Mouse (Mus musculus): ENCODE measurements around the gene Casq2. TPM values are rescaled to one million over a fixed set of nuclear protein-coding genes. Genes with fewer than 3 reads are reported as not detected.

Casq2 gene
- polyA plus RNA-seq, 1 experiment: not detected

- Histone ChIP-seq H3K4me3 (ENCODE audit: insufficient read depth, low read length) (no peak overlapping the region), H3K27ac (ENCODE audit: insufficient read depth, low read depth, low read length) (no peak overlapping the region), H3K4me1 (ENCODE audit: control insufficient read depth, insufficient read depth, low read length) (no peaks in the 10 kb centered on the region)
- TF ChIP-seq CTCF (IDR thresholded peaks at IDR 0.05; ENCODE audit: low read depth, low read length): no peak
- no peak for TF ChIP-seq POLR2A (IDR thresholded peaks at IDR 0.05; ENCODE audit: borderline replicate concordance, low read depth, low read length)
Observed at GRCm38 (mm10) chr3:102099242-102099641, 13.0 kb downstream of the Casq2 start.

- TF ChIP-seq CTCF (IDR thresholded peaks at IDR 0.05; ENCODE audit: low read depth, low read length) (no peak), POLR2A (IDR thresholded peaks at IDR 0.05; ENCODE audit: borderline replicate concordance, low read depth, low read length) (no peak)
- no peak overlapping the region for H3K27ac ChIP-seq (ENCODE audit: insufficient read depth, low read depth, low read length)
- H3K4me1 ChIP-seq (ENCODE audit: control insufficient read depth, insufficient read depth, low read length): no peaks in the 10 kb centered on the region
- no peak overlapping the region for H3K4me3 ChIP-seq (ENCODE audit: insufficient read depth, low read length)
Observed at GRCm38 (mm10) chr3:102099793-102100192, 13.6 kb downstream of the Casq2 start.

GRCm38 (mm10) chr3:102101445-102101844 lies 15.2 kb downstream of the Casq2 start:
- Histone ChIP-seq H3K4me3 (ENCODE audit: insufficient read depth, low read length) (no peak overlapping the region), H3K4me1 (ENCODE audit: control insufficient read depth, insufficient read depth, low read length) (no peaks in the 10 kb centered on the region), H3K27ac (ENCODE audit: insufficient read depth, low read depth, low read length) (no peak overlapping the region)
- TF ChIP-seq CTCF (IDR thresholded peaks at IDR 0.05; ENCODE audit: low read depth, low read length): no peak
- no peak for TF ChIP-seq POLR2A (IDR thresholded peaks at IDR 0.05; ENCODE audit: borderline replicate concordance, low read depth, low read length)

- TF ChIP-seq CTCF (IDR thresholded peaks at IDR 0.05; ENCODE audit: low read depth, low read length) (no peak), POLR2A (IDR thresholded peaks at IDR 0.05; ENCODE audit: borderline replicate concordance, low read depth, low read length) (no peak)
- Histone ChIP-seq H3K4me1 (ENCODE audit: control insufficient read depth, insufficient read depth, low read length) (no peaks in the 10 kb centered on the region), H3K4me3 (ENCODE audit: insufficient read depth, low read length) (no peak overlapping the region), H3K27ac (ENCODE audit: insufficient read depth, low read depth, low read length) (no peak overlapping the region)
Observed at GRCm38 (mm10) chr3:102103811-102104565, 17.8 kb downstream of the Casq2 start.

- H3K4me1 ChIP-seq (ENCODE audit: control insufficient read depth, insufficient read depth, low read length): no peaks in the 10 kb centered on the region
- H3K27ac ChIP-seq (ENCODE audit: insufficient read depth, low read depth, low read length): no peak overlapping the region
- TF ChIP-seq CTCF (IDR thresholded peaks at IDR 0.05; ENCODE audit: low read depth, low read length): no peak
- no peak for TF ChIP-seq POLR2A (IDR thresholded peaks at IDR 0.05; ENCODE audit: borderline replicate concordance, low read depth, low read length)
- H3K4me3 ChIP-seq (ENCODE audit: insufficient read depth, low read length): no peak overlapping the region
Observed at GRCm38 (mm10) chr3:102108201-102108600, 22.0 kb downstream of the Casq2 start.

- Histone ChIP-seq H3K4me1 (ENCODE audit: control insufficient read depth, insufficient read depth, low read length) (no peaks in the 10 kb centered on the region), H3K27ac (ENCODE audit: insufficient read depth, low read depth, low read length) (no peak overlapping the region), H3K4me3 (ENCODE audit: insufficient read depth, low read length) (no peak overlapping the region)
- no peak for TF ChIP-seq POLR2A (IDR thresholded peaks at IDR 0.05; ENCODE audit: borderline replicate concordance, low read depth, low read length)
- TF ChIP-seq CTCF (IDR thresholded peaks at IDR 0.05; ENCODE audit: low read depth, low read length): no peak
Observed at GRCm38 (mm10) chr3:102111979-102112599, 25.9 kb downstream of the Casq2 start.

GRCm38 (mm10) chr3:102120947-102121346 lies 34.7 kb downstream of the Casq2 start:
- Histone ChIP-seq H3K27ac (ENCODE audit: insufficient read depth, low read depth, low read length) (no peak overlapping the region), H3K4me3 (ENCODE audit: insufficient read depth, low read length) (no peak overlapping the region), H3K4me1 (ENCODE audit: control insufficient read depth, insufficient read depth, low read length) (no peaks in the 10 kb centered on the region)
- TF ChIP-seq POLR2A (IDR thresholded peaks at IDR 0.05; ENCODE audit: borderline replicate concordance, low read depth, low read length) (no peak), CTCF (IDR thresholded peaks at IDR 0.05; ENCODE audit: low read depth, low read length) (no peak)

- H3K4me3 ChIP-seq (ENCODE audit: insufficient read depth, low read length): no peak overlapping the region
- TF ChIP-seq CTCF (IDR thresholded peaks at IDR 0.05; ENCODE audit: low read depth, low read length) (no peak), POLR2A (IDR thresholded peaks at IDR 0.05; ENCODE audit: borderline replicate concordance, low read depth, low read length) (no peak)
Observed at GRCm38 (mm10) chr3:102122046-102122445, 35.8 kb downstream of the Casq2 start.

GRCm38 (mm10) chr3:102123654-102124053 lies 37.4 kb downstream of the Casq2 start:
- H3K27ac ChIP-seq (ENCODE audit: insufficient read depth, low read depth, low read length): no peak overlapping the region
- no peak overlapping the region for H3K4me3 ChIP-seq (ENCODE audit: insufficient read depth, low read length)
- TF ChIP-seq CTCF (IDR thresholded peaks at IDR 0.05; ENCODE audit: low read depth, low read length) (no peak), POLR2A (IDR thresholded peaks at IDR 0.05; ENCODE audit: borderline replicate concordance, low read depth, low read length) (no peak)
- H3K4me1 ChIP-seq (ENCODE audit: control insufficient read depth, insufficient read depth, low read length): no peaks in the 10 kb centered on the region

More at GRCm38 (mm10) chr3:102122046-102122445, 35.8 kb downstream of the Casq2 start:
- Histone ChIP-seq H3K27ac (ENCODE audit: insufficient read depth, low read depth, low read length) (no peak overlapping the region), H3K4me1 (ENCODE audit: control insufficient read depth, insufficient read depth, low read length) (no peaks in the 10 kb centered on the region)

- no peak for TF ChIP-seq POLR2A (IDR thresholded peaks at IDR 0.05; ENCODE audit: borderline replicate concordance, low read depth, low read length)
- no peak for TF ChIP-seq CTCF (IDR thresholded peaks at IDR 0.05; ENCODE audit: low read depth, low read length)
Observed at GRCm38 (mm10) chr3:102125546-102125945, 39.3 kb downstream of the Casq2 start.

More at GRCm38 (mm10) chr3:102125546-102125945, 39.3 kb downstream of the Casq2 start:
- no peaks in the 10 kb centered on the region for H3K4me1 ChIP-seq (ENCODE audit: control insufficient read depth, insufficient read depth, low read length)
- H3K27ac ChIP-seq (ENCODE audit: insufficient read depth, low read depth, low read length): no peak overlapping the region
- no peak overlapping the region for H3K4me3 ChIP-seq (ENCODE audit: insufficient read depth, low read length)

Measured in bone marrow macrophage, adult 2 months (primary cell).